Mouse (Mus musculus) megakaryocyte, embryonic 14.5 days (primary cell): ENCODE data around the gene Pla2g4e.

Source experiments
- FLI1 ChIP-seq: IDR thresholded peaks from 2 replicates; pipeline ENCODE4 v1.6.1; 2012; ENCODE audit warnings: low read length, inconsistent platforms, mixed read lengths
- GATA1 ChIP-seq: IDR thresholded peaks from 3 replicates; pipeline ENCODE4 v1.6.1; 2012; ENCODE audit warnings: mixed read lengths, low read length, inconsistent platforms, borderline replicate concordance

- TF ChIP-seq FLI1 (no peak), GATA1 (no peak)
Measured at GRCm38 (mm10) chr2:120158016-120158415, 87.1 kb downstream of the Pla2g4e start.
